Mouse (Mus musculus) brown adipose tissue, adult 24 weeks (tissue): Measurements from ENCODE around the gene Txlna. TPM values are rescaled to one million over a fixed set of nuclear protein-coding genes. Genes with fewer than 3 reads are reported as not detected.
A peak's percentile ranks its signal among the peaks of the same experiment; 100 is the strongest.

Experiments
- H3K27ac ChIP-seq: fragments of 200-500 bp; replicated peaks from 2 replicates; pipeline ENCODE4 v1.5.1; 2012; ENCODE audit warnings: low read depth, mild to moderate bottlenecking, low read length
- H3K4me1 ChIP-seq: fragments of 200-500 bp; 2 replicates; pipeline ENCODE4 v1.6.1; 2012; ENCODE audit warnings: low read length, mixed read lengths; ENCODE audit not compliant: control insufficient read depth, insufficient read depth, insufficient read length
- H3K4me3 ChIP-seq: fragments of 200-500 bp; 2 replicates; pipeline ENCODE4 v1.5.1; 2012; ENCODE audit warnings: low read depth, mild to moderate bottlenecking, low read length, moderate library complexity; ENCODE audit not compliant: insufficient read depth
- polyA plus RNA-seq: library from polyadenylated mRNA; stranded (reverse); fragments of >200 nt; gene quantifications from 2 replicates; pipeline ENCODE4 v1.2.4, GENCODE M21; 2012; ENCODE audit not compliant: missing spikeins, insufficient read depth, insufficient read length

Txlna gene
- polyA plus RNA-seq, 1 experiment, result 15.8 TPM

GRCm38 (mm10) chr4:129640101-129640637 is 696 bp downstream of the Txlna start:
- Histone ChIP-seq H3K4me1 (peaks cover 4% of the 10 kb centered on the region), H3K4me3 (peak overlapping the region; percentile 98), H3K27ac (peak overlapping the region; percentile 71)

GRCm38 (mm10) chr4:129639221-129639620 is 1.6 kb downstream of the Txlna start:
- Histone ChIP-seq H3K4me3 (no peak overlapping the region), H3K27ac (no peak overlapping the region), H3K4me1 (peaks cover 4% of the 10 kb centered on the region)

- Histone ChIP-seq H3K27ac (no peak overlapping the region), H3K4me3 (no peak overlapping the region), H3K4me1 (no peaks in the 10 kb centered on the region)
These were observed 7.0 kb downstream of the Txlna start for GRCm38 (mm10) chr4:129633852-129634251.

GRCm38 (mm10) chr4:129631867-129632266 is 9.0 kb downstream of the Txlna start:
- Histone ChIP-seq H3K27ac (no peak overlapping the region), H3K4me1 (no peaks in the 10 kb centered on the region), H3K4me3 (no peak overlapping the region)

GRCm38 (mm10) chr4:129630944-129631343 is 9.9 kb downstream of the Txlna start:
- Histone ChIP-seq H3K4me1 (no peaks in the 10 kb centered on the region), H3K27ac (no peak overlapping the region), H3K4me3 (no peak overlapping the region)

GRCm38 (mm10) chr4:129626035-129626434 is 14.8 kb downstream of the Txlna start:
- Histone ChIP-seq H3K27ac (no peak overlapping the region), H3K4me3 (no peak overlapping the region), H3K4me1 (peaks cover 12% of the 10 kb centered on the region)

GRCm38 (mm10) chr4:129625496-129625895 is 15.4 kb downstream of the Txlna start:
- Histone ChIP-seq H3K4me1 (peaks cover 15% of the 10 kb centered on the region), H3K4me3 (no peak overlapping the region), H3K27ac (no peak overlapping the region)

- Histone ChIP-seq H3K4me3 (peak overlapping the region; percentile 34), H3K4me1 (peaks cover 17% of the 10 kb centered on the region), H3K27ac (peak overlapping the region; percentile 29)
These were observed 15.9 kb downstream of the Txlna start for GRCm38 (mm10) chr4:129625029-129625370.

GRCm38 (mm10) chr4:129624281-129625028 is 16.4 kb downstream of the Txlna start:
- H3K27ac ChIP-seq, result peak overlapping the region; percentile 84
- H3K4me3 ChIP-seq, result peak overlapping the region; percentile 98
- peaks cover 17% of the 10 kb centered on the region for H3K4me1 ChIP-seq

- peaks cover 17% of the 10 kb centered on the region for H3K4me1 ChIP-seq
- peak within 1 kb of the TSS; percentile 84 for H3K27ac ChIP-seq
- peak within 1 kb of the TSS; percentile 98 for H3K4me3 ChIP-seq
These were observed 17.2 kb downstream of the Txlna start, which contains the start of gene Ccdc28b for GRCm38 (mm10) chr4:129623681-129624091. Gene Ccdc28b (minus strand): TSS chr4:129623947.

- peak overlapping the region; percentile 98 for H3K4me3 ChIP-seq
- H3K4me1 ChIP-seq, result peaks cover 21% of the 10 kb centered on the region
- H3K27ac ChIP-seq, result peak overlapping the region; percentile 72
These were observed 17.9 kb downstream of the Txlna start for GRCm38 (mm10) chr4:129622803-129623535.

GRCm38 (mm10) chr4:129622120-129622802 is 18.6 kb downstream of the Txlna start:
- H3K27ac ChIP-seq, result peak overlapping the region; percentile 72
- H3K4me3 ChIP-seq, result peak overlapping the region; percentile 98

GRCm38 (mm10) chr4:129621283-129621841 is 19.5 kb downstream of the Txlna start:
- H3K27ac ChIP-seq, result peak overlapping the region; percentile 75
- peaks cover 22% of the 10 kb centered on the region for H3K4me1 ChIP-seq
- H3K4me3 ChIP-seq, result peak overlapping the region; percentile 98

More at GRCm38 (mm10) chr4:129622120-129622802, 18.6 kb downstream of the Txlna start:
- H3K4me1 ChIP-seq, result peaks cover 22% of the 10 kb centered on the region

GRCm38 (mm10) chr4:129620419-129621282 is 20.2 kb downstream of the Txlna start:
- Histone ChIP-seq H3K27ac (peak overlapping the region; percentile 75), H3K4me1 (peaks cover 22% of the 10 kb centered on the region), H3K4me3 (peak overlapping the region; percentile 60)
